9 mouse cellular contexts compared by ENCODE assay signal in genomic region chr3:96560881-96561668, GRCm38 (mm10). TPM values are rescaled to one million over a fixed set of nuclear protein-coding genes. Genes with fewer than 3 reads are reported as not detected.
DNase-seq lines count a peak whose midpoint lies in the region; ATAC-seq and TF ChIP-seq lines count a peak whose summit lies in the region.
"Had no signal": no experiment of that assay in that cellular context is flagged by ENCODE, and none has a peak within 500 bp of the region (broad histone marks: within the 10 kb centered on the region; RNA-seq: fewer than 3 reads in every experiment).

No protein-coding gene starts in this region.

- H3K36me3 ChIP-seq in embryonic facial prominence, embryonic 12.5 days, result peaks cover 21% of the 10 kb centered on the region
- H3K36me3 ChIP-seq in intestine, embryonic 15.5 days, result peaks cover 9% of the 10 kb centered on the region; the same call in 1 of the 2 replicates
- peaks cover 17% of the 10 kb centered on the region for H3K36me3 ChIP-seq in midbrain, postnatal 0 days (ENCODE audit: insufficient read depth, low read length)

- H3K4me2 ChIP-seq in embryonic facial prominence, embryonic 12.5 days (replicated peaks), result peak overlapping the region; percentile 79
- peak overlapping the region; percentile 71 for H3K4me2 ChIP-seq in intestine, embryonic 15.5 days (replicated peaks)
- H3K4me2 ChIP-seq in midbrain, postnatal 0 days (ENCODE audit: low read depth, low read length, poor library complexity, severe bottlenecking), result peak overlapping the region; percentile 83

- ATAC-seq in embryonic facial prominence, embryonic 12.5 days (ENCODE audit: insufficient number of reproducible peaks, insufficient read depth, low FRiP score, low TSS enrichment), result no peak
- no peak for ATAC-seq in intestine, embryonic 15.5 days
- no peak for ATAC-seq in midbrain, postnatal 0 days (ENCODE audit: low FRiP score)
- ATAC-seq: Patski had no signal

- no peak overlapping the region for H3K9ac ChIP-seq in embryonic facial prominence, embryonic 12.5 days
- peak overlapping the region; percentile 76 for H3K9ac ChIP-seq in intestine, embryonic 15.5 days
- H3K9ac ChIP-seq in midbrain, postnatal 0 days (replicated peaks; ENCODE audit: low read length, poor library complexity, severe bottlenecking), result no peak overlapping the region; the same call in 1 of the 2 replicates

- H3K27ac ChIP-seq in embryonic facial prominence, embryonic 12.5 days, result no peak overlapping the region
- peak overlapping the region; percentile 46; the same call in 1 of the 2 replicates for H3K27ac ChIP-seq in intestine, embryonic 15.5 days
- H3K27ac ChIP-seq in midbrain, postnatal 0 days (ENCODE audit: low read depth, low read length), result no peak overlapping the region

- no peaks in the 10 kb centered on the region for H3K27me3 ChIP-seq in embryonic facial prominence, embryonic 12.5 days
- H3K27me3 ChIP-seq in intestine, embryonic 15.5 days (replicated peaks), result no peaks in the 10 kb centered on the region
- no peaks in the 10 kb centered on the region for H3K27me3 ChIP-seq in midbrain, postnatal 0 days (ENCODE audit: insufficient read depth, low read length)
- H3K27me3 ChIP-seq: Patski had no signal

- H3K4me3 ChIP-seq in embryonic facial prominence, embryonic 12.5 days, result peak overlapping the region; percentile 79
- peak overlapping the region; percentile 62 for H3K4me3 ChIP-seq in intestine, embryonic 15.5 days (replicated peaks)
- peak overlapping the region; percentile 73 for H3K4me3 ChIP-seq in midbrain, postnatal 0 days (ENCODE audit: low read depth, low read length)

- peaks cover 36% of the 10 kb centered on the region for H3K4me1 ChIP-seq in embryonic facial prominence, embryonic 12.5 days
- H3K4me1 ChIP-seq in intestine, embryonic 15.5 days (replicated peaks), result peaks cover 39% of the 10 kb centered on the region
- peaks cover 14% of the 10 kb centered on the region; the same call in 1 of the 2 replicates for H3K4me1 ChIP-seq in midbrain, postnatal 0 days (ENCODE audit: insufficient read depth, low read length)

- peak; percentile 47 for DNase-seq in kidney, adult 18-20 months
- no peak for DNase-seq in kidney, postnatal 25 days
- DNase-seq in midbrain, postnatal 0 days (ENCODE audit: low spot score), result no peak
- no peak for DNase-seq in Muller cell, postnatal 12 days (ENCODE audit: inconsistent ontology term)
- DNase-seq in urinary bladder, adult 2 months (ENCODE audit: low spot score), result no peak
- no peak for DNase-seq in adrenal gland, adult 2 months

- WGBS in embryonic facial prominence, embryonic 12.5 days, result 90% methylated on average over 9 of the region's 9 CpGs
- 70% methylated on average over 9 of the region's 9 CpGs for WGBS in intestine, embryonic 15.5 days
- WGBS in midbrain, postnatal 0 days, result 86% methylated on average over 9 of the region's 9 CpGs

- H3K9me3 ChIP-seq in embryonic facial prominence, embryonic 12.5 days, result no peaks in the 10 kb centered on the region
- H3K9me3 ChIP-seq in intestine, embryonic 15.5 days, result no peaks in the 10 kb centered on the region
- no peaks in the 10 kb centered on the region for H3K9me3 ChIP-seq in midbrain, postnatal 0 days (ENCODE audit: low read length)

- TF ChIP-seq CTCF in midbrain, postnatal 0 days (IDR thresholded peaks at IDR 0.05), result no peak

RNA-seq across cellular contexts. Expression of gene Txnip, which starts 3.3 kb away (rescaled TPM):
- 75.8 and 80.8 TPM in 2 replicates for polyA plus RNA-seq in embryonic facial prominence, embryonic 12.5 days (2016; fragmentation: Nextera tagmentation; extraction: Ambion mirVana)
- polyA plus RNA-seq in intestine, embryonic 15.5 days (2015; fragmentation: Nextera tagmentation; extraction: Ambion mirVana), result 136 and 146 TPM in 2 replicates
- total RNA-seq in midbrain, postnatal 0 days (2014; rRNA removed), result 145 and 222 TPM in 2 replicates
- polyA plus RNA-seq in midbrain, postnatal 0 days (2015; fragmentation: Nextera tagmentation; extraction: Ambion mirVana), result 108 and 116 TPM in 2 replicates
- 712 and 742 TPM in 2 replicates for polyA plus RNA-seq in urinary bladder, adult 2 months (2012; rRNA removed)
- total RNA-seq in adrenal gland, adult 2 months (2021), result 100 to 1,000 TPM; 421 to 430 TPM
- polyA plus RNA-seq in adrenal gland, adult 2 months (2012; rRNA removed), result 390 and 481 TPM in 2 replicates

RNA-seq across cellular contexts. Expression of gene Gm16253, which starts 15.7 kb away (rescaled TPM):
- 2.1 and 2.4 TPM in 2 replicates for polyA plus RNA-seq in embryonic facial prominence, embryonic 12.5 days (2016; fragmentation: Nextera tagmentation; extraction: Ambion mirVana)
- 0.67 and 1.5 TPM in 2 replicates for polyA plus RNA-seq in intestine, embryonic 15.5 days (2015; fragmentation: Nextera tagmentation; extraction: Ambion mirVana)
- total RNA-seq in midbrain, postnatal 0 days (2014; rRNA removed), result not detected in 2 replicates
- 0.52 TPM in 1 of 2 replicates, not detected in the other for polyA plus RNA-seq in midbrain, postnatal 0 days (2015; fragmentation: Nextera tagmentation; extraction: Ambion mirVana)
- polyA plus RNA-seq in urinary bladder, adult 2 months (2012; rRNA removed), result not detected in 2 replicates
- not detected for total RNA-seq in adrenal gland, adult 2 months (2021)
- not detected in 2 replicates for polyA plus RNA-seq in adrenal gland, adult 2 months (2012; rRNA removed)

RNA-seq across cellular contexts. Expression of gene Polr3gl, which starts 32.9 kb away (rescaled TPM):
- 49.8 and 52.1 TPM in 2 replicates for polyA plus RNA-seq in embryonic facial prominence, embryonic 12.5 days (2016; fragmentation: Nextera tagmentation; extraction: Ambion mirVana)
- polyA plus RNA-seq in intestine, embryonic 15.5 days (2015; fragmentation: Nextera tagmentation; extraction: Ambion mirVana), result 26.5 and 31.3 TPM in 2 replicates
- total RNA-seq in midbrain, postnatal 0 days (2014; rRNA removed), result 13.2 and 16.2 TPM in 2 replicates
- polyA plus RNA-seq in midbrain, postnatal 0 days (2015; fragmentation: Nextera tagmentation; extraction: Ambion mirVana), result 29.4 and 32.0 TPM in 2 replicates
- 44.4 and 59.0 TPM in 2 replicates for polyA plus RNA-seq in urinary bladder, adult 2 months (2012; rRNA removed)
- total RNA-seq in adrenal gland, adult 2 months (2021), result 10 to 100 TPM; 32.5 to 38.5 TPM
- 19.9 and 21.4 TPM in 2 replicates for polyA plus RNA-seq in adrenal gland, adult 2 months (2012; rRNA removed)

RNA-seq across cellular contexts. Expression of gene Ankrd34a, which starts 35.4 kb away (rescaled TPM):
- 2.1 and 2.3 TPM in 2 replicates for polyA plus RNA-seq in embryonic facial prominence, embryonic 12.5 days (2016; fragmentation: Nextera tagmentation; extraction: Ambion mirVana)
- 1.9 and 2.3 TPM in 2 replicates for polyA plus RNA-seq in intestine, embryonic 15.5 days (2015; fragmentation: Nextera tagmentation; extraction: Ambion mirVana)
- total RNA-seq in midbrain, postnatal 0 days (2014; rRNA removed), result 21.5 and 32.7 TPM in 2 replicates
- 16.3 and 21.0 TPM in 2 replicates for polyA plus RNA-seq in midbrain, postnatal 0 days (2015; fragmentation: Nextera tagmentation; extraction: Ambion mirVana)
- polyA plus RNA-seq in urinary bladder, adult 2 months (2012; rRNA removed), result 0.70 and 1.1 TPM in 2 replicates
- 1 to 10 TPM in 1 of 2 experiments, under 1 TPM in 1; 0.75 to 2.3 TPM for total RNA-seq in adrenal gland, adult 2 months (2021)
- 1.8 and 2.0 TPM in 2 replicates for polyA plus RNA-seq in adrenal gland, adult 2 months (2012; rRNA removed)

RNA-seq across cellular contexts. Expression of gene Hfe2, which starts 36.1 kb away (rescaled TPM):
- polyA plus RNA-seq in embryonic facial prominence, embryonic 12.5 days (2016; fragmentation: Nextera tagmentation; extraction: Ambion mirVana), result 3.2 and 4.0 TPM in 2 replicates
- polyA plus RNA-seq in intestine, embryonic 15.5 days (2015; fragmentation: Nextera tagmentation; extraction: Ambion mirVana), result 0.29 and 0.37 TPM in 2 replicates
- total RNA-seq in midbrain, postnatal 0 days (2014; rRNA removed), result 2.0 and 2.1 TPM in 2 replicates
- 2.0 and 2.7 TPM in 2 replicates for polyA plus RNA-seq in midbrain, postnatal 0 days (2015; fragmentation: Nextera tagmentation; extraction: Ambion mirVana)
- polyA plus RNA-seq in urinary bladder, adult 2 months (2012; rRNA removed), result 0.09 and 0.11 TPM in 2 replicates
- under 1 TPM in 1 of 2 experiments, not detected in 1; 0.23 TPM for total RNA-seq in adrenal gland, adult 2 months (2021)
- 0.11 and 0.31 TPM in 2 replicates for polyA plus RNA-seq in adrenal gland, adult 2 months (2012; rRNA removed)
- polyA plus RNA-seq: Patski had no signal
